Mouse (Mus musculus) forebrain, postnatal 0 days (tissue): ENCODE results near the gene Vdr. TPM values are rescaled to one million over a fixed set of nuclear protein-coding genes. Genes with fewer than 3 reads are reported as not detected.
A peak's percentile ranks its signal among the peaks of the same experiment; 100 is the strongest.

Experiments used
- ATAC-seq: fragments of 200-750 bp; cut with Nextera tagmentation; 2 replicates; pipeline ENCODE4 v1.8.0; 2017; ENCODE audit warnings: mild to moderate bottlenecking, moderate library complexity
- DNase-seq: peaks from one replicate; pipeline ENCODE4 v3.0.0-alpha.2; 2015
- H3K27ac ChIP-seq: fragments of 300-500 bp; sonication (generic); 2 replicates; pipeline ENCODE4 v1.5.1; 2014; ENCODE audit warnings: low read depth, mild to moderate bottlenecking, antibody characterized with exemption, low read length, moderate library complexity, mixed read lengths
- H3K27me3 ChIP-seq: fragments of 300-500 bp; sonication (generic); 2 replicates; pipeline ENCODE4 v1.6.1; 2014; ENCODE audit warnings: mild to moderate bottlenecking, low read length, mixed read lengths; ENCODE audit not compliant: insufficient read depth
- H3K36me3 ChIP-seq: fragments of 300-500 bp; sonication (generic); 2 replicates; pipeline ENCODE4 v1.6.1; 2014; ENCODE audit warnings: mild to moderate bottlenecking, moderate library complexity; ENCODE audit not compliant: insufficient read depth
- H3K4me1 ChIP-seq: fragments of 300-500 bp; sonication (generic); 2 replicates; pipeline ENCODE4 v1.6.1; 2014; ENCODE audit warnings: antibody characterized with exemption; ENCODE audit not compliant: insufficient read depth
- H3K4me2 ChIP-seq: fragments of 300-500 bp; sonication (generic); 2 replicates; pipeline ENCODE4 v1.6.1; 2014; ENCODE audit warnings: low read depth, mild to moderate bottlenecking, moderate library complexity
- H3K4me3 ChIP-seq: fragments of 300-500 bp; sonication (generic); 2 replicates; pipeline ENCODE4 v1.5.1; 2014; ENCODE audit warnings: low read depth, low read length, mixed read lengths
- H3K9ac ChIP-seq: fragments of 300-500 bp; sonication (generic); 2 replicates; pipeline ENCODE4 v1.6.1; 2014; ENCODE audit warnings: mild to moderate bottlenecking
- H3K9me3 ChIP-seq: fragments of 300-500 bp; sonication (generic); 2 replicates; pipeline ENCODE4 v1.6.1; 2016; ENCODE audit warnings: low read length
- CTCF ChIP-seq: sonication (generic); IDR thresholded peaks from 2 replicates; pipeline ENCODE4 v1.5.1; 2016; ENCODE audit warnings: antibody characterized with exemption, control low read depth, low read depth
- WGBS: fragments of 180-500 bp; shearing (Covaris S2); extraction: QIAGEN DNeasy Blood & Tissue Kit; methylation state at CpG from one replicate; pipeline ENCODE4 v1.1.7; 2014; 5-methylcytosine and 5-hydroxymethylcytosine counted together
- polyA plus RNA-seq: library from polyadenylated mRNA; unstranded; fragments of >200 nt; fragmentation: Nextera tagmentation; extraction: Ambion mirVana; gene quantifications from 2 replicates; pipeline ENCODE4 v1.2.1, GENCODE M21; 2015
- total RNA-seq: library from RNA; depleted of rRNA; stranded (reverse); fragments of >200 nt; gene quantifications from 2 replicates; pipeline ENCODE4 v1.2.3, GENCODE M21; 2014

Gene Vdr
- total and polyA plus RNA-seq, 2 experiments from 2014 or later = 0.05 to 0.76 TPM

GRCm38 (mm10) chr15:97819937-97820336 lies 90.5 kb downstream of the Vdr start:
- DNase-seq (no peak), ATAC-seq (no peak)
- no peak overlapping the region for H3K27ac ChIP-seq
- H3K9me3 ChIP-seq = no peaks in the 10 kb centered on the region
- no peak for TF ChIP-seq CTCF
- H3K4me3 ChIP-seq = no peak overlapping the region
- H3K9ac ChIP-seq = no peak overlapping the region
- 86% methylated on average over 9 of the region's 9 CpGs for WGBS
- H3K4me2 ChIP-seq = no peak overlapping the region
- H3K36me3 ChIP-seq = no peaks in the 10 kb centered on the region; the same call in 1 of the 2 replicates
- peaks cover 22% of the 10 kb centered on the region for H3K4me1 ChIP-seq
- H3K27me3 ChIP-seq = no peaks in the 10 kb centered on the region

- 93% methylated on average over 17 of the region's 17 CpGs for WGBS
- ATAC-seq (no peak), DNase-seq (no peak)
- Histone ChIP-seq H3K9me3 (no peaks in the 10 kb centered on the region), H3K27ac (no peak overlapping the region), H3K36me3 (no peaks in the 10 kb centered on the region), H3K4me3 (no peak overlapping the region), H3K27me3 (no peaks in the 10 kb centered on the region), H3K9ac (no peak overlapping the region), H3K4me2 (no peak overlapping the region), H3K4me1 (peaks cover 8% of the 10 kb centered on the region)
- TF ChIP-seq CTCF = peak; percentile 15; the same call in 1 of the 2 replicates
Observed at GRCm38 (mm10) chr15:97816199-97816994, 94.0 kb downstream of the Vdr start.

GRCm38 (mm10) chr15:97815254-97815653 lies 95.2 kb downstream of the Vdr start:
- Histone ChIP-seq H3K4me1 (peaks cover 8% of the 10 kb centered on the region), H3K27me3 (no peaks in the 10 kb centered on the region), H3K36me3 (peaks cover 4% of the 10 kb centered on the region), H3K27ac (no peak overlapping the region), H3K4me3 (no peak overlapping the region), H3K4me2 (no peak overlapping the region), H3K9ac (no peak overlapping the region), H3K9me3 (no peaks in the 10 kb centered on the region)
- no peak for TF ChIP-seq CTCF
- ATAC-seq = no peak
- DNase-seq = no peak
- WGBS = 94% methylated on average over 4 of the region's 4 CpGs

- Histone ChIP-seq H3K4me2 (no peak overlapping the region), H3K36me3 (peaks cover 8% of the 10 kb centered on the region), H3K9me3 (no peaks in the 10 kb centered on the region), H3K4me1 (peaks cover 8% of the 10 kb centered on the region), H3K4me3 (no peak overlapping the region), H3K27ac (0 out of 2 replicates have a peak overlapping the region, but pooled peaks have one; percentile 9), H3K27me3 (no peaks in the 10 kb centered on the region), H3K9ac (no peak overlapping the region)
- TF ChIP-seq CTCF = no peak
- 66% methylated on average over 5 of the region's 5 CpGs for WGBS
- DNase-seq (no peak), ATAC-seq (no peak)
Observed at GRCm38 (mm10) chr15:97814703-97815102, 95.7 kb downstream of the Vdr start.

- no peak for ATAC-seq
- no peaks in the 10 kb centered on the region for H3K27me3 ChIP-seq
- H3K4me1 ChIP-seq = peaks cover 8% of the 10 kb centered on the region
- no peak overlapping the region for H3K4me2 ChIP-seq
- no peak overlapping the region for H3K4me3 ChIP-seq
- H3K9ac ChIP-seq = 0 out of 2 replicates have a peak overlapping the region, but pooled peaks have one; percentile 14
- DNase-seq = no peak
- peaks cover 19% of the 10 kb centered on the region for H3K36me3 ChIP-seq
- H3K27ac ChIP-seq = no peak overlapping the region
- no peaks in the 10 kb centered on the region for H3K9me3 ChIP-seq
- WGBS = 49% methylated on average over 21 of the region's 21 CpGs
- TF ChIP-seq CTCF = no peak
Observed at GRCm38 (mm10) chr15:97813452-97814204, 96.8 kb downstream of the Vdr start.

GRCm38 (mm10) chr15:97812875-97813274 lies 97.6 kb downstream of the Vdr start:
- H3K4me2 ChIP-seq = no peak overlapping the region
- H3K9me3 ChIP-seq = no peaks in the 10 kb centered on the region
- ATAC-seq (no peak), DNase-seq (no peak)
- H3K4me3 ChIP-seq = no peak overlapping the region
- no peaks in the 10 kb centered on the region for H3K27me3 ChIP-seq
- TF ChIP-seq CTCF = no peak
- H3K4me1 ChIP-seq = peaks cover 8% of the 10 kb centered on the region
- WGBS = 42% methylated on average over 7 of the region's 7 CpGs
- no peak overlapping the region for H3K9ac ChIP-seq
- H3K36me3 ChIP-seq = peaks cover 26% of the 10 kb centered on the region
- H3K27ac ChIP-seq = no peak overlapping the region; the same call in 1 of the 2 replicates

GRCm38 (mm10) chr15:97812126-97812525 lies 98.3 kb downstream of the Vdr start:
- no peak overlapping the region for H3K9ac ChIP-seq
- H3K36me3 ChIP-seq = peaks cover 34% of the 10 kb centered on the region
- H3K4me1 ChIP-seq = peaks cover 8% of the 10 kb centered on the region
- DNase-seq = peak; percentile 76
- no peaks in the 10 kb centered on the region for H3K27me3 ChIP-seq
- TF ChIP-seq CTCF = no peak
- ATAC-seq = peak; percentile 87
- no peaks in the 10 kb centered on the region for H3K9me3 ChIP-seq
- peak overlapping the region; percentile 29 for H3K27ac ChIP-seq
- no peak overlapping the region for H3K4me3 ChIP-seq
- WGBS = 43% methylated on average over 6 of the region's 6 CpGs
- H3K4me2 ChIP-seq = no peak overlapping the region
